Mouse (Mus musculus) yolk sac, embryonic 10.5 days (tissue): ENCODE data around the gene Gm7358.
"Not testable (repeated sequence)": the region's sequence is repeated elsewhere in the genome, so short reads cannot be mapped to it uniquely, and the experiment has no call there.

ENCODE experiments used
- DNase-seq: peaks from one replicate; pipeline ENCODE4 v3.0.0-alpha.2; 2017; ENCODE audit warnings: low spot score

Gene Gm7358

DNA sequence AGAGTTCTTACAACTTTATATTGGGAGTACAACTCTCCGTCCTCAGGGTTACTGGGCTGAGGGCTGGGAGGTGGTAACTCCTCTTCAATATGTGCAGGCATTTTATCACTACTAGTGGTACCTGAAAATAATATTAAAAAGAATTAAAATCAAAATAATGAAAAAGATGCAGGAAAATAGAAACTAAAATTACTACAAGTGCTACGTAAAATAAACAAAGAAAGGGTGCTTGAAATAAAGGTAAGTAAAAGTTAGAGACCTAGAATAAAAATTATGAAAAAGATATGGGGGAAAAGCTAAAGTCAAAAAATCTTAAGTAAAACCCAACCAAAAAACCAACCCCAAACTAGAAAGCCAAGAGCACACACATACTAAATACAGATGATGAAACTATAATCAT, at the start of gene Gm7358:
Gene Gm7358, minus strand, starts transcription at position 101 of the 400 bp plus-strand sequence.
- not testable (repeated sequence) for DNase-seq

DNA sequence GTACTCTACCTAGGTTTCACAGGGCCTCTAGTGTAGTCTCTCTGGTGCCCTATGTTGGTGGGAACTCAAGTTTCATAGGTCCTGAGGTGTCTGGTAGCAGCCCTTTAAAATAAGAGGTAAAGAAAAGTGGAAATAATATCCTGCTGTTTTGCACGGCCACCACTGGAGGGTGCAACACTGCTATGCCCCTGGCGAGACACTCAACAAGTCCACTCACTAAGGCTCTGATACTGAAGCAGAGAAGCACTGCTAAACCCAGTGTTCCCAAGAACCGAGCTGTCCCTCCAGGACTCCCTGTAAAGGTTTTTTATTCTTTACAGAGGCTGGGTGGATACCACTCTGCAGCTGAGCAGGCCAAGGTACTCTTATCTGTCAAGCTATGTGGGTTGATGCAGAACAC, 43.7 kb upstream of the Gm7358 start:
- peak; percentile 36 for DNase-seq

DNA sequence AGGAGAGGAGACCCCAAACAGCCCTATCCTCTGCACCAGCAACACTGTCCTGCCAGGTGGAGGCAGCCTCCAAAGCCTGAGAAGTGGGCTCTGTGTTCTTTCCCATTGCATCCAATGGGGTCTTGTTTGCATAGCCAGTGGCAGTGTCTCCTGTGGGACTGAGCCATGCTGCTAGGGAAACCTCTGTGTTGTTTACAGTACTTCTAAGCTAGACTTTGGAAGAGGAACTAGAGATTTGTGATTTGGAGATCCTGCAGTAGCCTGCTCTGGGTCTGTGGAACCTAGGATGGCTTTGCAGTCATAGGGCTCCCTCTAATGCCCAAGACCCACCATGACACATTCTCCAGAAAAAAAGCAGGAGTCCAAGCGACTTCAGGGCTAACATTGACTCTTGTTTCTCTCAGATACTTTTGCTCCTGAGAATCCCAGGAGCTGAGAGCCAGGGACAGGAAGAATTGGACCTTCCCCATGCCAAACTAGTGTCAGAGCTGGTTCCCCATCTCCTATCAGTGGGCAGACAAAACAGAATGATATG, 42.2 kb upstream of the Gm7358 start:
- DNase-seq = not testable (repeated sequence)

DNA sequence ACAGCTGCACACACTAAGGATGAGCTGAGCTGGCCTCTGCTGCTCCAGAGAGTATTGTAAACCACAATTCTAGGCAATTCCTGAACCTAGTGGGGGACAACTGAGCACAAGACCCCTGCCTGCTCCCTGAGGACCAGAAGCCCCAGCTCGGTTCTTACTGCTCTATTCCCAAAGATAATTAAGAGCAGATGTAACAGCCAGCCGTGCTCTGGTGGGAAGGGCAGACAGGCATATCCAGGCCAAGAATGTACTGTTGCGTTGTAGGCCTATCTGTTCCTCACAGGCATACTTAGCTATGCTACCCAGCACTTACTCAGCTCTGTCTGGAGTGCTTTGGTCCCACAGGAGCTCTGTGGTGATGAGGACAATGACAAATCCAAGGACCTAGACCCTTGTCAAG, 40.6 kb upstream of the Gm7358 start:
- DNase-seq = not testable (repeated sequence)

DNA sequence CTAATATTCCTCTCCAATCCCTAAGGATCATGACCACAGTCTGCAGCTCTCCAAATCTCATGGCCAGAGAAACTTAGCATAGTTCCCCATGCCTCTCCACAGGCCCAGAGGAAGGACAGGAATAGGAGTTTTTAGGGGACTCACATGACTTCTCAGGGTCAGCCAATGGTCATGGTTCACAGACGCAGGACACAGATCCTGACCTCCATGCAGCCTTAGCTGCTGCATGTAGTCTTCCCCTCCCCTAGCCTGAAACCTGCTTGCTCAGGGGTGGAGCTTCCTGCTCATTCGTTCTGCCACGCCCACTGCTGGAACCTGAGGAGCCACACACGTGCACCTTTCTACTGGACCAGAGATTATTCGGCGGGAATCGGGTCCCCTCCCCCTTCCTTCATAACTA, 34.8 kb upstream of the Gm7358 start:
- DNase-seq = not testable (repeated sequence)

DNA sequence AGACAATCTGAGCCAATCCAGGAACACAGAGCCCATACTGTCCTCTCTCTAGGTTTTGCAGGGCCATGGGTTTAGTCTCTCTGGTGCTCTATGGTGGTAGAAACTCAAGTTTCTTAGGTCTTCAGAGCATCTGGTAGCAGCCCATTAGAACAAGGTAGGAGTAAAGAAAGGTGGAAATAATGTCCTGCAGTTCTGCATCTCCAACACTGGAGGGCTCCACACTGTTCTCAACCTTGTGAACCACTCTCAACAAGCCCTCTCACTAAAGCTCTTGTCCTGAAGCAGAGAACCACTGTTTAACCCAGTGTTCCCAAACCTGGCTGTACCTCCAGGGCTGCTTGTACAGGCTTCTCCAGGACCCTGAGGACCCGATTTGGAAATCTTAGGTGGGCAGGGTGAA, 27.3 kb upstream of the Gm7358 start:
- not testable (repeated sequence) for DNase-seq

DNA sequence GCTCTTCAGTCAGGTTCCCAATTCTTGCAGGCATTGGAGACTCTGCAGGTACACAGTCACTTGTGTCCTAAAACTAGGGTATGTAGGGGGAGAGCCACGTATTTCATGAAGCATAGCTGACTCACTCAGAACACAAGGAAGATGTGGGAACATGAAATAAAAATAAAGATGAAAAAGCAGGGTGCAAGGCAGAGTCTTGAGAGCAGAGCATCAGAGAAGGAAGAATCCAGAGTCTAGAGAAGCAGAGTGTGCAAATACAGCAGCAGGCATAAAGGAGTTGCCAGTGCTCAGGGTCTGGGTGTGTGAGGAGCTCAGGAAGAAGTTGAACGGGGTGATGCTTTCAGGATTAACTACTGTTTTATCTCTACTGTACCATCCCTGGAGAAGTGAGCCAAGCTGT, 17.5 kb downstream of the Gm7358 start:
- DNase-seq = not testable (repeated sequence)

DNA sequence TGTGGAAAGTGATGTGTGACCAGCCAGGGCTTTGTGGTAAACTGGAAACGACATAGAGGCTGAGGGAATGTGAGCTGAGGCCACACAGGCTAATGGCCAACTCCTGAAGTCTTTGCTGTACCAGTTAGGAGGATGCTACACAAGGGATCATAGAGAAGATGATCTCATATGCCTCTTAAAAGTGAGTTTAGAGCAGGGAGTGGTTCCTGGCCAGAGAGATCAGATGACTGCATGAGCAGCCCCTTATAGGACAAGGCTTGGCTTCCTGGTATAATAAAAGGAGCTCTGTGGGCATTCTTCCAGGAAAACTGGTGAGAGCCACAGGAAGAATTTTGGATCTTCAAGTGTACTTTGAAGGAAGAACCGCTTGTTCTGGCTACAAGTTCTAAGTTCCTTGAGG, 22.3 kb downstream of the Gm7358 start:
- not testable (repeated sequence) for DNase-seq

DNA sequence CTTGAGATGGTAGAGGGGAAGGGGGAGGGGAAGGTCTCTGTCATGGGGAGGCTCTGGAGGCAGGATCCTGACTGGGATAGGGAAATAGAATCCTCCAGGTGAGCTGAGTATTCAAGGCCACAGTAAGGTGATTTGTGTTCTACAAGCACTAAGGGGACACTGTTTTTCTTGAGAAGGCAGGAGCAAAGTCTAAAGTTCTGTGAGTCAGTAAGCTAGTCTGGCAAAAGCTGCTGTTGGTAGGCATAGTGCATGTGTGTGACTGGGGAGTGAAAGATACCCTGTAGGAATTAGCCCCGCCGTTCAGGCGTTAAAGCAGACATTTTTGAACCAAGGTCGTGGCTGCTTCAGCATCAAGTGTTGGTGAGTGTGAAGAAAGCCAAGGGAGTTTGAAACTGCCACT, 23.2 kb downstream of the Gm7358 start:
- not testable (repeated sequence) for DNase-seq
